In the genomic region with DNA sequence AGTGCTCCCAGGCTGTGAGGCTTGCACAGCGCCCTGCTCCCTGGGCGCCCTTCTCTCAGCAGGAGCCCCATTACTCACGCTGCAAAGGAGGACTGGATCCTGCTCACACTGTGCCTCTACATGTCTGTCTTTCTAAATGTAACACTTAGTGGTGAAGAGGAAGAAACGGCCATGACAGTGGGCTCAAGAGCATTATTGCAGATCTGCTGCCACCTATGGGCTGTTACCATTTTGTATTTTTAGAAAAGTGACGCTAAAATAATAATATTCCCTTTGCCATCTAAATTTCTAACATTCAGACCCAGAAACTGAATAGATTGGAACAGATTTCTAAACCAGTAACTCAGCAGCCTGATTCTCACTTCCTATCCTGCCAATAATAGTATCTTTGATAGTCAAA, we compare ENCODE assay signal across 16 mouse cellular contexts. TPM values are rescaled to one million over a fixed set of nuclear protein-coding genes. Genes with fewer than 3 reads are reported as not detected.
DNase-seq lines count a peak whose midpoint lies in the region; ATAC-seq and TF ChIP-seq lines count a peak whose summit lies in the region.
"Had no signal": no experiment of that assay in that cellular context is flagged by ENCODE, and none has a peak within 500 bp of the region (broad histone marks: within the 10 kb centered on the region; RNA-seq: fewer than 3 reads in every experiment).

No protein-coding gene starts in this region.

- 0 out of 2 replicates have a peak, but pooled peaks have one; percentile 14 for TF ChIP-seq CTCF in lung, postnatal 0 days (IDR thresholded peaks at IDR 0.05)

- no peak overlapping the region for H3K4me3 ChIP-seq in heart, embryonic 13.5 days
- no peak overlapping the region for H3K4me3 ChIP-seq in lung, postnatal 0 days (ENCODE audit: low read depth, low read length)
- H3K4me3 ChIP-seq: erythroblast, embryonic 14.5 days; limb, embryonic 10.5 days; neural tube, embryonic 13.5 days had no signal

- DNase-seq in embryo, embryonic 10 days (ENCODE audit: low spot score): peak; percentile 17
- DNase-seq in embryo, embryonic 11 days: no peak
- no peak for DNase-seq in heart, adult 8-10 months (ENCODE audit: low spot score)
- no peak for DNase-seq in lung, postnatal 0 days (ENCODE audit: low spot score)
- no peak for DNase-seq in lung, postnatal 36 days
- no peak for DNase-seq in cerebellum, postnatal 36 days
- DNase-seq: adrenal gland, postnatal 36 days; heart, postnatal 10 days; right cerebral cortex, adult 18-20 months had no signal

- ATAC-seq in heart, embryonic 13.5 days (ENCODE audit: extremely low read depth, insufficient number of reproducible peaks, low FRiP score, low TSS enrichment): no peak
- no peak for ATAC-seq in lung, postnatal 0 days
- peak; percentile 23; the same call in 1 of the 2 replicates for ATAC-seq in megakaryocyte progenitor cell, adult 5-6 weeks (replicated peaks; ENCODE audit: poor library complexity)

- H3K4me1 ChIP-seq in heart, embryonic 13.5 days: peaks cover 17% of the 10 kb centered on the region
- H3K4me1 ChIP-seq in lung, postnatal 0 days (ENCODE audit: insufficient read depth, low read depth, low read length): no peaks in the 10 kb centered on the region
- H3K4me1 ChIP-seq: limb, embryonic 10.5 days; neural tube, embryonic 13.5 days had no signal

- WGBS in heart, embryonic 13.5 days: 48% methylated on average over 5 of the region's 5 CpGs
- 63% methylated on average over 5 of the region's 5 CpGs for WGBS in lung, postnatal 0 days

- no peaks in the 10 kb centered on the region for H3K9me3 ChIP-seq in heart, embryonic 13.5 days
- H3K9me3 ChIP-seq in lung, postnatal 0 days (ENCODE audit: low read length): no peaks in the 10 kb centered on the region
- H3K9me3 ChIP-seq: limb, embryonic 10.5 days; neural tube, embryonic 13.5 days had no signal

- H3K27me3 ChIP-seq in heart, embryonic 13.5 days (replicated peaks): no peaks in the 10 kb centered on the region
- no peaks in the 10 kb centered on the region for H3K27me3 ChIP-seq in lung, postnatal 0 days (replicated peaks; ENCODE audit: insufficient read depth, low read length)
- H3K27me3 ChIP-seq: neural tube, embryonic 13.5 days had no signal

- H3K27ac ChIP-seq in heart, embryonic 13.5 days (replicated peaks): no peak overlapping the region
- H3K27ac ChIP-seq in lung, postnatal 0 days (ENCODE audit: low read length): no peak overlapping the region
- H3K27ac ChIP-seq: limb, embryonic 10.5 days; liver, embryonic 14.5 days; macrophage; neural tube, embryonic 13.5 days had no signal

- H3K36me3 ChIP-seq in heart, embryonic 13.5 days: peaks cover 57% of the 10 kb centered on the region
- H3K36me3 ChIP-seq in lung, postnatal 0 days (ENCODE audit: insufficient read depth, low read length): peaks cover 7% of the 10 kb centered on the region; the same call in 1 of the 2 replicates

- H3K4me2 ChIP-seq in heart, embryonic 13.5 days: peak overlapping the region; percentile 19; the same call in 1 of the 2 replicates
- H3K4me2 ChIP-seq in lung, postnatal 0 days (replicated peaks; ENCODE audit: low read depth, low read length): no peak overlapping the region
- H3K4me2 ChIP-seq: neural tube, embryonic 13.5 days had no signal

- TF ChIP-seq EP300 in lung, postnatal 0 days (IDR thresholded peaks at IDR 0.05): no peak

- no peak overlapping the region for H3K9ac ChIP-seq in heart, embryonic 13.5 days
- no peak overlapping the region for H3K9ac ChIP-seq in lung, postnatal 0 days (replicated peaks; ENCODE audit: low read depth)
- H3K9ac ChIP-seq: liver, embryonic 14.5 days; neural tube, embryonic 13.5 days had no signal

RNA-seq across cellular contexts. Expression of a gene that starts 18.6 kb away (rescaled TPM):
- polyA plus RNA-seq in heart, embryonic 13.5 days (2015; fragmentation: Nextera tagmentation; extraction: Ambion mirVana): 224 and 259 TPM in 2 replicates
- total RNA-seq in heart, adult 8-10 months (2022): 100 to 1,000 TPM; 342 to 434 (median 380) TPM
- 140 and 151 TPM in 2 replicates for polyA plus RNA-seq in lung, postnatal 0 days (2015; fragmentation: Nextera tagmentation; extraction: Ambion mirVana)
- 105 and 118 TPM in 2 replicates for total RNA-seq in megakaryocyte progenitor cell, adult 5-6 weeks (2015)
- 107 and 125 TPM in 2 replicates for total RNA-seq in megakaryocyte progenitor cell, adult 5-6 weeks (2017)

RNA-seq across cellular contexts. Expression of a gene that starts 18.9 kb away (rescaled TPM):
- polyA plus RNA-seq in heart, embryonic 13.5 days (2015; fragmentation: Nextera tagmentation; extraction: Ambion mirVana): 43.6 and 50.1 TPM in 2 replicates
- total RNA-seq in heart, adult 8-10 months (2022): 10 to 100 TPM; 50.0 to 63.2 (median 54.9) TPM
- polyA plus RNA-seq in lung, postnatal 0 days (2015; fragmentation: Nextera tagmentation; extraction: Ambion mirVana): 33.8 and 35.3 TPM in 2 replicates
- total RNA-seq in megakaryocyte progenitor cell, adult 5-6 weeks (2015): 26.0 and 43.3 TPM in 2 replicates
- 30.0 and 40.8 TPM in 2 replicates for total RNA-seq in megakaryocyte progenitor cell, adult 5-6 weeks (2017)
